Mouse (Mus musculus) heart, adult 8-10 months (tissue): Measurements from ENCODE around the gene Gmpr. TPM values are rescaled to one million over a fixed set of nuclear protein-coding genes. Genes with fewer than 3 reads are reported as not detected.
"Not testable (repeated sequence)": the region's sequence is repeated elsewhere in the genome, so short reads cannot be mapped to it uniquely, and the experiment has no call there.

Source experiments
- DNase-seq: peaks from one replicate; pipeline ENCODE4 v3.0.0; 2022; ENCODE audit warnings: low spot score
- total RNA-seq, 4 experiments: library from RNA; stranded (reverse); gene quantifications; 2 replicates each; pipeline ENCODE4 v1.2.4; 2022

The Gmpr gene
- 100 to 1,000 TPM; 152 to 199 (median 170) TPM for total RNA-seq

DNA sequence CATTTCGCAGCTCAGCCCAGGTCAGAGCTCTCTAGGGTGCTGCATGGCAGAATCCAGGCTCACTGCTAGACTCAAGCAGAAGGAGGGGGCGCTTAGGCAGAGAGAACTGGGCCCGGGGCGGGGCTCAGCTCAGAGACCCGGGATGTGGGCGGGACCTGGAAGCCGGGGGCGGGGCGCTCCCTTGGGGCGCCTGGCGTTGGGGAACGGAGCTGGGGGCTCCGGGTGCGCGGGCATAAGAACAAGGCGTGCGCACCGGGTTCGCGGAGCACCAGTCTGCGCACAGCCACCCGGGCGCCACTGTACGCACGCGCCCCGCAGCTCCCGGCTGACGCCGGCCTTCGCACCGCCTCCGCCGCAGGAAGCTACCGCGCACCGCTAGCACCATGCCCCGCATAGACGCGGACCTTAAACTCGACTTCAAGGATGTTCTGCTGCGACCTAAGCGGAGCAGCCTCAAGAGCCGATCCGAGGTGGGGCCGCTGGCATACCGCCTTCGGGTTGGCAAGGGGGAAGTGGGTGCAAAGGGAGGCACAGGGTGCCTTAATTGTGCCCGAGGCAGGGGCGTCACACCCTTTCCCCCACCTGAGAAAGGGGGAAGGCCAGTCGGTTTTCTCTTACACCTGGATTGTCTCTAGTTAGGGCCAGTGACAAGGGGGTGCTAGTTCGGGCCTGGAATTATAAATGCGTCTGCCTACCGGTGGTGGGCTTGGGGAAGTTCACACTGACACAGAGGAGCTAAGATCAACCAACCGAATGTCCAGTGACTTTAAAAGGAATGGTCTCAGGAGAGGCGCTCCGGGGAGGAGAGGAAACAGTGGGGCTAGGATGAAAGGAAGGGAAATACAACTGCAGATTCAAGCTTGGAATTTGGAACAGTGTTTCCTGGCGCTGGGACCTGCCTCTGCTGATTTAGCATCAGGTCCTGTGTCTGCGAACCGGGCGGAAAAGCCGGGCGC lies at the start of gene Gmpr:
Gmpr (plus strand) TSS at position 171 of the 956 bp plus-strand sequence.
- peak; percentile 64 for DNase-seq

DNA sequence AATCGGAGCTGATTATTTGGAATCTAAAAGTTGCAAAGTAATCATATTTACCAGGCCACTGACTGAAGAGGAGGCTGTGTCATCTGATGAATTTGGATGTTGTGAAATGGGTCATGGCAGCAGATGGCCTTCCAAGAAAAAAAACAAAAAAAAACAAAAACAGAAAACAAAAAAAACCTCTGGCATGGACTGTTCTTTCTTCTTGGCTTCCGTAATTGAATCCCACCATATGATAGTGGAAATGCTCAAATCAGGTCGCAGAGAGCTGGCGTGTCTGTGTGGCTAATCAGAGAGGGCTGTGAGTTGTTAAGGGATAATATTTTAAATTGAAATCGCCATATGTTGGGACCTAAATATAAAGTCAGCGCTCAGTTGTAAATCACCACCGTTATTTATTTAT lies 49.8 kb upstream of the Gmpr start:
- no peak for DNase-seq

- DNase-seq, result no peak
Observed at GRCm38 (mm10) chr13:45460177-45460576, 47.1 kb upstream of the Gmpr start.

GRCm38 (mm10) chr13:45461370-45461958 lies 45.8 kb upstream of the Gmpr start:
- no peak for DNase-seq

DNA sequence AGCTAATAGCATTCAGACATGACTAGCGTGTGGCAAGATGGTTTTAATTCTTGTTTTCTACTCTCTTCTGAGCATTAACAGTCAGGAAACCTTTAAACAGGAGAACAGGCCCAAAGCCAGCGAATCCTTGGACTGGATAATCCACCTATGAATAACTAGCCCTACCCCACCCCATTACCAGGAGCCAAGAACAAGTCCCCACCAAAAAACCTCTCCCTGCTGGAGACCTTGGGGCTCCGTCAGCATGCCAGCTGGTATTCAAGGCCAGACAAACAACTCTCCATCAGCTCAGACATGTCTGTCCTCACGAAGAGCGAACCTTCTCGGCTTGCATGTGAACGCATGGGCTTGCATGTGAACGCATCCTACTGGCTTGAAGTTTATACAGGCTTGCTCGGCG lies 41.6 kb upstream of the Gmpr start:
- no peak for DNase-seq

- DNase-seq, result no peak
Observed at GRCm38 (mm10) chr13:45466031-45466519, 41.2 kb upstream of the Gmpr start.

DNA sequence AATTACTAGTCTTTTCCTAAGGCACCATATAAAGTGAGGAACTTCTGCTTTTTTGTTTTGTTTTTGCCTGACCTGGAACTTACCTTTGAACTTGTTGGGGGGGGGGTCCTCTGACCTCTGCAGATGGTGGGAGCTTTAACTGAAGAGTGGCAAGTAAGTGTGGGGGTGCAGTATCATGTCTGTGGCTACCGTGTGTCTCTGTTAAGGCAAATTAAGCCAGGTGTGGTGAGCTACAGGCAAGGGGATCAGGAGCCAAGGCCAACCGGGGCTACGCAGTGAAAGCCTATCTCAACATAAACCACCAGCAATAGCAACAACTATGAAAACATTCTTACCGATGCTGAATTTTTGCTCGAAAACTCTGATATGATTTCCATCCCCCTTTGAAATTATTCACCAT lies 38.5 kb upstream of the Gmpr start:
- DNase-seq, result no peak

DNA sequence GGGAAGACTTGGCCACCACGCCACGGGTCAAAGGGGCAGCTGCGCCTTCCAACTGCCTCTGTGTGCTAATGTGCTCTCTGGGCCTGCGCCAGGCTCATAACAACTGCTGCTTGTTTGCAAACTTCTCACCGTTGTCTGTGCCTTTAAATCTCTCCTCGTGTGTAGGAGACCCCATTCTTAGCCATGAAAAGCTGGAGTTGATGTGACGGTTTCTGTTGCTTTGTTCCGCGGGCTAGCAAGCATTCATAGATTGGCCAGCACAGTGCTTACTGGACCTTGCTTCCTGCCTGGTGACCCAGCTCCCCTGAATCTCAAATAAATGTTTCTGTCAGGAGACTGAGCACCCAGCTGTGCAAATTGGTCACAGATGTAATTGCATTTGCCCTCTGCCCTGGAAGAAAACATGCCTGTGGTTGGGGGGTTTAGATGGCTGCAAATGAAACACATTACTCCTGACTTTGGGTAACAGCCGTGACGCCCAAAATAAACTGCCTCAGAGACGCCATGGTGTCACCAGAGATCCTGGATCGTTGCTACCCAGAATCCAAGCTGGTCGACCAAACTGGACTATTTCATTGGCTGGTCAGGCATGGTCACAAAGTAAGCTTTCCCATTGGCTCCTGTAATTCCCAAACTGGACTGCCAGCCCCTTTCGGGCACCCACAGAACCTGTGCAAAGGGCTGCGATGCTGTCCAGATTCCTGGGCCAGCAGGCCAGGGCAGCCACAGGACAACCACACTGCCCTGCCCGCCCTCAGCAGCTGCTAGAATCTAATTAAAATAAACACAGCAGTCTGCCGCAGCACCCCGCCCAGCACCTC lies 37.6 kb upstream of the Gmpr start:
- no peak for DNase-seq

- no peak for DNase-seq
Observed at GRCm38 (mm10) chr13:45473311-45473710, 33.9 kb upstream of the Gmpr start.

DNA sequence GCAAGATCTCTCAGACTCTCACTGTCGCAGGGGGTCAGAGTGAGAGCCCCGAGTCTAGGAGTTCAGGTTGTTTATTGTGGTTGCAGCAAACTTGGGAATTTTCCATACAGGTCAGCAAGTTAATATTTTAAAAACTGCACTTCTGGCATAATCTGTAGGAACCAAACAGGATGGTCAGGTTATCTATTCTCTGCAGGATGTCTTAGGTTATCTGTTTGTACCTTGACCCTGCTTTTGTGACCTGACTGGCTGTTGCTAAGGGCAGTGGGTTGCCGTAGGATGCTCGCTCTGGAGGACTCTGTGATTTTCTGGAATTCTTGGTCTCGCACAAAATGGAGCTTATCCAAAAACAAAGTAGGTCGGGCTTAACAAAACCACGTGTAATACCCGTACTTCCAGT lies 31.9 kb upstream of the Gmpr start:
- no peak for DNase-seq

DNA sequence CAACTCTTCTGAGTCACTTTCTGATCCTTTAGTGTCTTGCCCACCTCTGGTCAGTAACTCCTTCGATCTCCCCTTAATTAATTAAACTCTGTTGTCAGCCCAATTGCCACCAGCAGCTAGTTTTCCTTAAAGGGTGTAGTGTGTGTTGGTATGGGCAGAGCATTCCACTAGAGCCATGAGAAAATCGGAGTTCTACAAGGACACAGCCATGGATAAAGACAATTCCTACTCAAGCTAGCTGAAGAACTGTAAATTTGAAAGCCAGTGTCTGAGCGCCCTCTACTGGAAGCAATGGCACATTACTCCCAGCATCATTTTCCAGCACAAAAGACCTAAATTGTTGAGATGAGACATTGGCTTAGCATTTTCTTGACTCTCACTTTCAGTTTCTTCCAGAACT lies 30.1 kb upstream of the Gmpr start:
- peak; percentile 76 for DNase-seq

DNA sequence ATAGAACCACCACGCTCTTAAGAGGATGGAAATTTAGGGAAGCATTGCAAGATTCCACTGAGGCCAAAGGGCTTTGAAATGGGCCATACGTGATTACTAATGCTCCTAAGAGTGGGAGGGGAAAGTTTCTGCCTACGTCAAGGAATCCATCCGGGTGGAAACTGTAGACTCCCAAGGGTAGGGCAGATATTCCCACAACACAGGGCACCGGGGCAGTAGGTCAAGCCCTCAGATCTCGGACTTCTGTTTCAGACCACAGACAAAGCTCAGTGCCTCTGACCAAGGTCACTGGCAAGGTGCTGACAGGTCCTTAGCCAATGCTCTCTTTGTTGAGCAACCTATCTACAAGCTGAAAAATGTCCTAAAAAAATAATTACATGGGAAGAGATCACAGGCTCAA lies 27.3 kb upstream of the Gmpr start:
- DNase-seq, result no peak

GRCm38 (mm10) chr13:45483215-45483614 lies 24.0 kb upstream of the Gmpr start:
- DNase-seq, result no peak

GRCm38 (mm10) chr13:45483949-45484348 lies 23.3 kb upstream of the Gmpr start:
- DNase-seq, result not testable (repeated sequence)

DNA sequence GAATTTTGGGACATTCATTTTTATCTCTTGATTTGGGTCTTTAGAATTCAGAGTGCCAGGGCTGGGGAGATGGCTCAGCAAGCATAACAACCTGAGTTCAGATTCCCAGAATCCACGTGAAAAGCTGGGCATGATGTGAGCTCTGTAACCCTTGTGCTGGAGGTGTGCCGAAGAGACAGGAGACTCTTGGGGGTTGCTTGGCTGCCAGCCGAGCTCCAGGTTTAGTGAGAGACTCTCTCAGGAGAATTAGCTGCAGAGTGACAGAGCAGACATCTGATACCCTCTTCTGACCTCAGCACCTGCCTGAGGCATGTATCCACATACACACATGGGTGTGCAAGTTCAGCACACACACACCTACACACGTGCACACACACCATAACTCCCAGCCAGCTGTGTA lies 21.6 kb upstream of the Gmpr start:
- DNase-seq, result no peak

GRCm38 (mm10) chr13:45486598-45486997 lies 20.6 kb upstream of the Gmpr start:
- peak; percentile 65 for DNase-seq

- DNase-seq, result no peak
Observed at GRCm38 (mm10) chr13:45491991-45492732, 15.1 kb upstream of the Gmpr start.

DNA sequence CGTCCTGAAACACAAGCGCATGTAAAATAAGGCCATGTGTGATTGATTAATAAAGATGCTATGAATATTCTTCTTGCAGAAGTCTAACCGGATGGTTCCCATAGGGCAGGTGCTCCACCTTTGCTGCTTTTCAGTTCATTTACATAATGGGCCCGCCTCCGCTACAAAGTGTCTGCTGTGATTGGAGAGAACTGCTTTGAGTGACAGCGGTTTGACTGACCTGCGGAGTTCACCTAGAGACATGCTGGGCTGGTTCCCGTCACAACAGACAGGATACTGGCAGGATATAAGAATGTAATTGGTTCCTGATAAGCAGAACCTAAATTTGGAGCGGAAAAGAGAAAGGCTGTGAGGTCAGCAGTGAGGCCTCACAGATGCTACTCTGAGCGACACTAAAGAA lies 13.4 kb upstream of the Gmpr start:
- DNase-seq, result peak; percentile 42

- DNase-seq, result no peak
Observed at GRCm38 (mm10) chr13:45498623-45499022, 8.6 kb upstream of the Gmpr start.

DNA sequence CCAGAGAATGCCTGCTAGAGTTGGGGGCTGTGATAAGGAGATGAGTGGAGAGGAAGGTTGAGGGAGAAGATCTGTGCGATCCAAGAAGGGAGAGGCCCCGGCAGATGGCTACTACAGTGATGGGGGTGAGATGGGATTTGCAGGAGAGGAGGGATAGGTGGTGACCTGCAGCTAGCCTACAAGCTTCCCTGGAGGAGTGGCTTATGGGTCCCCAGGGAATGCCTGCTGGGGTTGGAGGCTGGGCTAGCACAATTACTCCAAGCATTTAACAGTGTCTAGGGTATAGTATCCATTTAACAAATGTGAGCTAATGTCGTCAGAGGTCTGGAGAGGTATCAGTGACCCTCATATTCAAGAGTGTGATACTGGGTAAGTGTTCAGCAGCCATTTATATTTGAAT lies 7.9 kb upstream of the Gmpr start:
- no peak for DNase-seq

DNA sequence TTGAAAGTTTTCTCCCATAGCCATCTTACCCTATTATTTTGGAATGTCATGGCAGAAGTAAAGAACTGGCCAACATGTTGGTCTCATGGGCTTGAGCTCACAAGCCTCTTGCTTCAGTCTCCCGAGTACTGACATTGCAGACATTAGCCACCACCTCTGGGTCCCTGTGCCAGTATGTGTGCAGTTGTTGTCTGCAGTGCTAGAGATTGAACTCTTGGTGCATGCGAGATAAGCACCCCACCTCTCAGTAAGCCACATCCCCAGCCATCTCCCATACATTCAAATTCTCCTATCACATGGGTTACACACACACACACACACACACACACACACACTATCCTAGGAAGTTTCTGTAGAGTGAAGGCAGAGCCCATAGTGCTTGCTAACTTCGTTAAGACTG lies 7.3 kb upstream of the Gmpr start:
- no peak for DNase-seq
